Mouse (Mus musculus) heart, embryonic 11.5 days (tissue): Measurements from ENCODE around the gene Igf2. TPM values are rescaled to one million over a fixed set of nuclear protein-coding genes. Genes with fewer than 3 reads are reported as not detected.
A peak's percentile ranks its signal among the peaks of the same experiment; 100 is the strongest.

Experiments
- ATAC-seq: fragments of 200-750 bp; cut with Nextera tagmentation; replicated peaks from 2 replicates; pipeline ENCODE4 v1.8.0; 2017; ENCODE audit warnings: moderate library complexity; ENCODE audit not compliant: insufficient number of reproducible peaks, low FRiP score, low TSS enrichment
- H3K27ac ChIP-seq: fragments of 300-500 bp; sonication (generic); 2 replicates; pipeline ENCODE4 v1.5.1; 2014; ENCODE audit warnings: mild to moderate bottlenecking, low read depth, low read length
- H3K27me3 ChIP-seq: fragments of 300-500 bp; sonication (generic); 2 replicates; pipeline ENCODE4 v1.6.1; 2014; ENCODE audit warnings: mild to moderate bottlenecking, low read length, mixed read lengths; ENCODE audit not compliant: control insufficient read depth, insufficient read depth
- H3K36me3 ChIP-seq: fragments of 300-500 bp; sonication (generic); 2 replicates; pipeline ENCODE4 v1.6.1; 2014; ENCODE audit warnings: mild to moderate bottlenecking, low read length, moderate library complexity, mixed read lengths; ENCODE audit not compliant: control insufficient read depth, insufficient read depth
- H3K4me1 ChIP-seq: fragments of 300-500 bp; sonication (generic); 2 replicates; pipeline ENCODE4 v1.6.1; 2014; ENCODE audit warnings: low read length; ENCODE audit not compliant: control insufficient read depth, insufficient read depth
- H3K4me2 ChIP-seq: fragments of 300-500 bp; sonication (generic); 2 replicates; pipeline ENCODE4 v1.6.1; 2014; ENCODE audit warnings: mild to moderate bottlenecking, moderate library complexity
- H3K4me3 ChIP-seq: fragments of 300-500 bp; sonication (generic); 2 replicates; pipeline ENCODE4 v1.5.1; 2014; ENCODE audit warnings: low read depth, low read length
- H3K9ac ChIP-seq: fragments of 300-500 bp; sonication (generic); 2 replicates; pipeline ENCODE4 v1.6.1; 2014; ENCODE audit warnings: mild to moderate bottlenecking, low read depth, low read length, moderate library complexity
- H3K9me3 ChIP-seq: fragments of 300-500 bp; sonication (generic); replicated peaks from 2 replicates; pipeline ENCODE4 v1.6.1; 2016; ENCODE audit warnings: low read length; ENCODE audit not compliant: control insufficient read depth
- WGBS: fragments of 180-500 bp; shearing (Covaris S2); extraction: QIAGEN DNeasy Blood & Tissue Kit; methylation state at CpG from one replicate; pipeline ENCODE4 v1.1.7; 2014; ENCODE audit not compliant: insufficient replicate concordance; 5-methylcytosine and 5-hydroxymethylcytosine counted together
- polyA plus RNA-seq: library from polyadenylated mRNA; unstranded; fragments of >200 nt; fragmentation: Nextera tagmentation; extraction: Ambion mirVana; gene quantifications from 2 replicates; pipeline ENCODE4 v1.2.1, GENCODE M21; 2014

The Igf2 gene
- 1,098 and 1,138 TPM in 2 replicates for polyA plus RNA-seq

GRCm38 (mm10) chr7:142666659-142667058, at the start of gene Igf2:
Gene Igf2 (minus strand): TSS chr7:142666816.
- peaks cover 3% of the 10 kb centered on the region; the same call in 1 of the 2 replicates for H3K4me1 ChIP-seq
- H3K4me3 ChIP-seq, result no peak within 1 kb of the TSS
- H3K36me3 ChIP-seq, result peaks cover 13% of the 10 kb centered on the region; the same call in 1 of the 2 replicates
- peaks cover 36% of the 10 kb centered on the region for H3K27me3 ChIP-seq
- H3K4me2 ChIP-seq, result peak within 1 kb of the TSS; percentile 76; the same call in 1 of the 2 replicates
- H3K9ac ChIP-seq, result no peak within 1 kb of the TSS
- 53% methylated on average over 2 of the region's 2 CpGs for WGBS
- ATAC-seq, result no peak
- H3K27ac ChIP-seq, result no peak within 1 kb of the TSS; the same call in 1 of the 2 replicates
- H3K9me3 ChIP-seq, result peaks cover 28% of the 10 kb centered on the region

- ATAC-seq, result no peak
- WGBS, result 17% methylated on average over 8 of the region's 8 CpGs
- Histone ChIP-seq H3K4me3 (no peak overlapping the region), H3K9me3 (no peaks in the 10 kb centered on the region), H3K9ac (peak overlapping the region; percentile 69), H3K36me3 (no peaks in the 10 kb centered on the region), H3K4me2 (peak overlapping the region; percentile 59), H3K4me1 (no peaks in the 10 kb centered on the region), H3K27me3 (no peaks in the 10 kb centered on the region), H3K27ac (no peak overlapping the region)
Observed at GRCm38 (mm10) chr7:142714783-142715498, 48.3 kb upstream of the Igf2 start.

GRCm38 (mm10) chr7:142706873-142707272, 40.3 kb upstream of the Igf2 start:
- no peak overlapping the region for H3K4me3 ChIP-seq
- no peak overlapping the region for H3K9ac ChIP-seq
- no peaks in the 10 kb centered on the region for H3K27me3 ChIP-seq
- no peaks in the 10 kb centered on the region for H3K4me1 ChIP-seq
- no peak overlapping the region for H3K27ac ChIP-seq
- 86% methylated on average over 2 of the region's 2 CpGs for WGBS
- ATAC-seq, result no peak
- no peaks in the 10 kb centered on the region for H3K9me3 ChIP-seq
- no peaks in the 10 kb centered on the region for H3K36me3 ChIP-seq
- no peak overlapping the region for H3K4me2 ChIP-seq

- Histone ChIP-seq H3K9me3 (no peaks in the 10 kb centered on the region), H3K4me2 (no peak overlapping the region), H3K27me3 (no peaks in the 10 kb centered on the region), H3K36me3 (no peaks in the 10 kb centered on the region), H3K4me1 (no peaks in the 10 kb centered on the region), H3K4me3 (no peak overlapping the region), H3K9ac (no peak overlapping the region), H3K27ac (no peak overlapping the region)
- WGBS, result 57% methylated on average over 5 of the region's 5 CpGs
- ATAC-seq, result no peak
Observed at GRCm38 (mm10) chr7:142699334-142699860, 32.8 kb upstream of the Igf2 start.

GRCm38 (mm10) chr7:142678611-142679010, 12.0 kb upstream of the Igf2 start:
- no peak for ATAC-seq
- Histone ChIP-seq H3K9me3 (no peaks in the 10 kb centered on the region), H3K27ac (no peak overlapping the region), H3K9ac (no peak overlapping the region), H3K27me3 (no peaks in the 10 kb centered on the region), H3K4me1 (no peaks in the 10 kb centered on the region), H3K4me3 (no peak overlapping the region), H3K36me3 (no peaks in the 10 kb centered on the region), H3K4me2 (no peak overlapping the region)
- 84% methylated on average over 3 of the region's 3 CpGs for WGBS

- 4% methylated on average over 3 of the region's 3 CpGs for WGBS
- Histone ChIP-seq H3K27me3 (no peaks in the 10 kb centered on the region), H3K9ac (peak overlapping the region; percentile 55; the same call in 1 of the 2 replicates), H3K27ac (no peak overlapping the region), H3K36me3 (no peaks in the 10 kb centered on the region), H3K4me2 (no peak overlapping the region), H3K4me1 (no peaks in the 10 kb centered on the region), H3K4me3 (no peak overlapping the region), H3K9me3 (peaks cover 14% of the 10 kb centered on the region)
- ATAC-seq, result no peak
Observed at GRCm38 (mm10) chr7:142675644-142676043, 9.0 kb upstream of the Igf2 start.

GRCm38 (mm10) chr7:142675141-142675540, 8.5 kb upstream of the Igf2 start:
- WGBS, result 74% methylated on average over 6 of the region's 6 CpGs
- Histone ChIP-seq H3K4me1 (no peaks in the 10 kb centered on the region), H3K36me3 (no peaks in the 10 kb centered on the region), H3K9me3 (peaks cover 18% of the 10 kb centered on the region), H3K27me3 (no peaks in the 10 kb centered on the region), H3K9ac (peak overlapping the region; percentile 55; the same call in 1 of the 2 replicates), H3K4me2 (no peak overlapping the region), H3K27ac (no peak overlapping the region), H3K4me3 (no peak overlapping the region)
- no peak for ATAC-seq

- H3K4me1 ChIP-seq, result no peaks in the 10 kb centered on the region
- H3K27me3 ChIP-seq, result no peaks in the 10 kb centered on the region
- H3K4me3 ChIP-seq, result no peak overlapping the region
- H3K9me3 ChIP-seq, result peaks cover 33% of the 10 kb centered on the region
- no peak for ATAC-seq
- H3K36me3 ChIP-seq, result peaks cover 12% of the 10 kb centered on the region; the same call in 1 of the 2 replicates
- no peak overlapping the region for H3K27ac ChIP-seq
- no peak overlapping the region for H3K4me2 ChIP-seq
- WGBS, result 14% methylated on average over 4 of the region's 4 CpGs
- H3K9ac ChIP-seq, result no peak overlapping the region
Observed at GRCm38 (mm10) chr7:142672120-142672519, 5.5 kb upstream of the Igf2 start.
